Mouse (Mus musculus): ENCODE data around the gene Mroh8. TPM values are rescaled to one million over a fixed set of nuclear protein-coding genes. Genes with fewer than 3 reads are reported as not detected.

The Mroh8 gene
- total and polyA plus RNA-seq, 2 experiments from 2014 or later: 0.20 to 0.69 TPM

DNA sequence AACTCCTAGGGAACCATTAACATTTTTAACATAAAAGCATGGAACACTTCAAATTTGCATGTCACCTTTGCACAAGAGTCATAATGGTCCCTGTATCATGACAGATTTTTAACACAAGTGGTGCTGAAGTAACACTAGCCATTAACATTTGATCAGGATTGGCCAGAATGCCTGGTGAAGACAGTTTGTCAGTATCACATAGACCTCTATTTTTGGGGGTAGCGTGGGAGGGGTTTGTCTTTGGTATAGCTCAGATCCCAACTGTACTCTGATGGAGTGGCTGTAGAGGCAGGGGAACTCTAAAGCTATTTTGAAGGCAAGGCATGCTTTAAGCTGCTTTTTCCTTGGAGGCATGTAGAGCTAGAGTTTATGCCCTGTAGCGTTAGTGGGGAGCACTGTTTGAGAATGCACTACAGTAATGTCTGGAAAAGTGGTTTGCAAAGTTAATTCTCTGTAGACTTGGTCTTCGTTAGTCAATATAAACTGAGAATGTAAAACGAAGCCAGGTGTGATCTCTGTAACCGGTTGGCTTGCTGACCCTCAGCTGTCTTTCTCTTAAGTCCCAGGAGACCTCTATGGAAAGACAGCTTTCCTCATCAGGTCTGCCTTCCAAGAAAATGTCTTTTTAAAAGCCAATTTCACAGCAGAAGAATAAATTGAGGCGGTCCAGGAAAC is 31.8 kb upstream of the Mroh8 start:
- H3K9me3 ChIP-seq (replicated peaks; ENCODE audit: control insufficient read depth, low read length): no peaks in the 10 kb centered on the region
- no peak overlapping the region for H3K4me2 ChIP-seq (ENCODE audit: low read depth, low read length)
- H3K36me3 ChIP-seq (replicated peaks; ENCODE audit: control insufficient read depth, insufficient read depth, low read length): peaks cover 85% of the 10 kb centered on the region
- no peak overlapping the region for H3K27ac ChIP-seq (ENCODE audit: low read depth)
- H3K27me3 ChIP-seq (ENCODE audit: control insufficient read depth, insufficient read depth, low read length): no peaks in the 10 kb centered on the region
- no peaks in the 10 kb centered on the region for H3K4me1 ChIP-seq (ENCODE audit: control insufficient read depth, insufficient read depth)
- 79% methylated on average over 6 of the region's 6 CpGs for WGBS
- H3K9ac ChIP-seq (replicated peaks; ENCODE audit: low read depth, low read length): no peak overlapping the region
- ATAC-seq (ENCODE audit: insufficient read depth, low read depth) (no peak), DNase-seq (ENCODE audit: low spot score) (no peak)
- no peak overlapping the region for H3K4me3 ChIP-seq (ENCODE audit: low read depth, low read length)
- TF ChIP-seq CTCF (IDR thresholded peaks at IDR 0.05; ENCODE audit: low read depth) (no peak), EP300 (IDR thresholded peaks at IDR 0.05; ENCODE audit: low read depth) (no peak)

DNA sequence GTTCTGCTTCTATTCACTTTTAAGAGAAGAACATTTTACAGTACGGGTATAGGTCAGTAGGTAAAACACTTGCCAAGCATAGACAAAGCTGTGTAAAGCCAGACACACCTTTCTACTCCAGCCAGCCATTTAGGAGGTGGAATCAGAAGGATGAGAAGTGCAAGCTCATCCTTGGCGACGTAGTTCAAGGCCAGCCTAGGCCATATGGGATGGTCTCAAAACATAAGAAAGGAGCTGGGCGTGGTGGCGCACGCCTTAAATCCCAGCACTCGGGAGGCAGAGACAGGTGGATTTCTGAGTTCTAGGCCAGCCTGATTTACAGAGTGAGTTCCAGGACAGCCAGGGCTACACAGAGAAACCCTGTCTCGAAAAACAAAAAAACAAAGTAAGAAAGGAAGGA is 30.3 kb upstream of the Mroh8 start:
- Histone ChIP-seq H3K4me3 (ENCODE audit: low read depth, low read length) (no peak overlapping the region), H3K27me3 (ENCODE audit: control insufficient read depth, insufficient read depth, low read length) (no peaks in the 10 kb centered on the region), H3K9me3 (replicated peaks; ENCODE audit: control insufficient read depth, low read length) (no peaks in the 10 kb centered on the region), H3K4me2 (ENCODE audit: low read depth, low read length) (no peak overlapping the region), H3K4me1 (ENCODE audit: control insufficient read depth, insufficient read depth) (no peaks in the 10 kb centered on the region), H3K27ac (ENCODE audit: low read depth) (no peak overlapping the region), H3K9ac (replicated peaks; ENCODE audit: low read depth, low read length) (no peak overlapping the region), H3K36me3 (replicated peaks; ENCODE audit: control insufficient read depth, insufficient read depth, low read length) (peaks cover 80% of the 10 kb centered on the region)
- TF ChIP-seq EP300 (IDR thresholded peaks at IDR 0.05; ENCODE audit: low read depth): no peak
- no peak for TF ChIP-seq CTCF (IDR thresholded peaks at IDR 0.05; ENCODE audit: low read depth)
- no peak for DNase-seq (ENCODE audit: low spot score)
- 97% methylated on average over 8 of the region's 8 CpGs for WGBS
- ATAC-seq (ENCODE audit: insufficient read depth, low read depth): no peak

DNA sequence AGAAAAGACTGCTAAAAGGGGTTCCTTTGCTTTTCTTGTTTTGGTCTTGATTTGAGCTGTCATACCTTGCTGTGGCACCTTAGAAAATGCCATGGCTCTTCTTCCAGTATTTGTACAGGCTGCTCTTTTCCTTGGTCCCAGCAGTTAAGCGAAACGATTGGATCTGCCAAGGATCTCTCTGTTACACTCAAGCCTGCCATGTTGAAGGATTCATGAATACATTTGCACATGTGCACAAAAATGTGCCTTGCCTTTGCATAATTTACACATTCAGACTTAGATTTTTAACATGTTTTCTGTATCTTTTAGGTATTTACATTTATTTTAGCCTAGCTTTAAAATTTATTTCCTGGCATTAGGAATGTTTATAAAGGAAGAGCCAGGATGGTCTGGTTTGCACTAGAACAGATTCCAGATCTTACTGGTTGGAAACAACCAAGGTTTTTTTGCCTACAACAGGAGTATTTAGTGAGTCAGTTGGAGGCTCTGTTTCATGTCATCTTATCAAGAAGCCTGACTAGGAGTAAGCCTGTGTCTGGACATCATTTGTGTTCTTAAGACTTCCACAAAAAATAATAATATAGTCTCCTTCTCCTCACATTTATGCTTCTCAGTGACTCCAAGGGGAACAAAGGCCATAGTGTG is 29.0 kb upstream of the Mroh8 start:
- no peaks in the 10 kb centered on the region for H3K4me1 ChIP-seq (ENCODE audit: control insufficient read depth, insufficient read depth)
- 72% methylated on average over 2 of the region's 2 CpGs for WGBS
- ATAC-seq (ENCODE audit: insufficient read depth, low read depth) (no peak), DNase-seq (ENCODE audit: low spot score) (no peak)
- H3K4me2 ChIP-seq (ENCODE audit: low read depth, low read length): no peak overlapping the region
- TF ChIP-seq CTCF (IDR thresholded peaks at IDR 0.05; ENCODE audit: low read depth): no peak
- no peak for TF ChIP-seq EP300 (IDR thresholded peaks at IDR 0.05; ENCODE audit: low read depth)
- no peaks in the 10 kb centered on the region for H3K27me3 ChIP-seq (ENCODE audit: control insufficient read depth, insufficient read depth, low read length)
- peaks cover 79% of the 10 kb centered on the region for H3K36me3 ChIP-seq (replicated peaks; ENCODE audit: control insufficient read depth, insufficient read depth, low read length)
- no peak overlapping the region for H3K4me3 ChIP-seq (ENCODE audit: low read depth, low read length)
- no peak overlapping the region for H3K27ac ChIP-seq (ENCODE audit: low read depth)
- H3K9ac ChIP-seq (replicated peaks; ENCODE audit: low read depth, low read length): no peak overlapping the region
- no peaks in the 10 kb centered on the region for H3K9me3 ChIP-seq (replicated peaks; ENCODE audit: control insufficient read depth, low read length)

DNA sequence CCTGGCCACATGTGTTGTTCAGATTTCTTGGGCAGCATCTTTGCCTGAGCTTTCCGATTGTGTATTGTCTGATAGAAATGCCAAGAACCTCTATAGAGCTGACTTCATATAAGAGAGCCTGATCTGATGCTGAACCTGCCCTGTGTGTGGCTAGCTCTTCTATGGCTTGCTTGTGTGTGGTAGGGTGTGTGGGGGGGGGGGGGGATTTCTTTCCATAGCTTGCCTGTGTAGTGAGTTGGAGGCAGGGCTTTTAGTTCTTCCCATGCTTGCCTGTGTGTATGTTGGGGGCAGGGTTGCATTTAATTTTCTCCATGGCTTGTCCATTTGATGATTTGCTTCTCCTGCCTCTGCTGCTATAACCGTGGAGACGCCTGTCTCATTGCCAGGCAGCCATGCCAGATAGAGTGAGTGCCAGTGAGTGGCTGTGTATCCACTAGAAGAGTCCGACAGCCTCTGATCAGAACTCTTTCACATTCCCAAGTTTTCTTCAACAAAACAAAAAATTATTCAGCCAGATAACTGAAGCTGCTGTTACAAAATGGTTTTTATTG is 28.4 kb upstream of the Mroh8 start:
- no peak for TF ChIP-seq EP300 (IDR thresholded peaks at IDR 0.05; ENCODE audit: low read depth)
- no peak for TF ChIP-seq CTCF (IDR thresholded peaks at IDR 0.05; ENCODE audit: low read depth)
- Histone ChIP-seq H3K9ac (replicated peaks; ENCODE audit: low read depth, low read length) (no peak overlapping the region), H3K36me3 (replicated peaks; ENCODE audit: control insufficient read depth, insufficient read depth, low read length) (peaks cover 79% of the 10 kb centered on the region), H3K27ac (ENCODE audit: low read depth) (no peak overlapping the region), H3K4me1 (ENCODE audit: control insufficient read depth, insufficient read depth) (no peaks in the 10 kb centered on the region), H3K4me2 (ENCODE audit: low read depth, low read length) (no peak overlapping the region), H3K27me3 (ENCODE audit: control insufficient read depth, insufficient read depth, low read length) (no peaks in the 10 kb centered on the region), H3K9me3 (replicated peaks; ENCODE audit: control insufficient read depth, low read length) (no peaks in the 10 kb centered on the region), H3K4me3 (ENCODE audit: low read depth, low read length) (no peak overlapping the region)
- ATAC-seq (ENCODE audit: insufficient read depth, low read depth): no peak
- 71% methylated on average over 4 of the region's 4 CpGs for WGBS
- DNase-seq (ENCODE audit: low spot score): no peak

DNA sequence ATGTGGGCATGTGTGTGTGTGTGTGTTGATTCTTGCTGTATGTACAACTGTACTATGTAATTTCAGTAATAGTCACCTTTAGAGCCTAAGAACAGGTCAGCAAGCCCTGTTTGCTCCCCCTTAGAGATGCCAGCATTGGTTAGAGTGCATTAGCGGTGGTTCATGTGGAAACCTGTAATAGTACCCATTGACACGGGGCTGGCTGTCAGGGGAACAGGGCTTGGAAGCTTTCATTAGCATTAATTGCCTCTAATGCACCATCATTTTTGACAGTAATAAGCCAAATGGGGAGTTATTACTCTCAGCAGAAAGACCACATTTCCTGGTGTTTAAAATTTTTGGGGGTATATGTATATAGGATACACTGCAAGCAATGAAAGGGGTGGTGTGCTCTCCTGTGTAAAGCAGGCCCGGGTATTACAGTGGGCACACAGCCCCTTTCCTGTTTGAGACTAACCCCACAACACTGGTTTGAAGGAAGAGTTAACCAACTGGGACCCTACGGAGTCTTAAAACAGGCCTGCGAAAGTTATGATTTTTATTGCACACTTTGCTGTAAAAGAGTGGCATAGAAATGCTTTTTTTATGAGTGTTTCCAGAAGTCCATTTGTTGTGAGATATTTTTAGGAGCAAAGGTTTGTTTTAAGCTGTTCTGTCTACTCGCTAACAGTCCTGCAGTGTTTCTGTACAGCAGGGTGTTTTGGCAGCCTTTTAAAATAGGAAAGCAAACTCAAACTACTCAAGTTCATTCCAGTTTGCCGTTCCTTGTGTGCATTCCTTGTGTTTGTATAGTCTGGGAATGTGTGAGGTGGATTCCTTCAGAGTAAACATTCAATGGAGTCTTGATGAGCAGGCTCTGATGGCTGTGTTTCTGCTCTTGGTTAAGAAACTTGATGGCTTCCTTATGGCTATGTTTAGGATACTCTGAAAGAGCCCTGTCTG is 27.0 kb upstream of the Mroh8 start:
- Histone ChIP-seq H3K36me3 (replicated peaks; ENCODE audit: control insufficient read depth, insufficient read depth, low read length) (peaks cover 77% of the 10 kb centered on the region), H3K27ac (ENCODE audit: low read depth) (no peak overlapping the region)

More for the DNA sequence above, 27.0 kb upstream of the Mroh8 start:
- no peak for ATAC-seq (ENCODE audit: insufficient read depth, low read depth)
- no peak overlapping the region for H3K9ac ChIP-seq (replicated peaks; ENCODE audit: low read depth, low read length)
- no peak for DNase-seq (ENCODE audit: low spot score)
- H3K4me3 ChIP-seq (ENCODE audit: low read depth, low read length): no peak overlapping the region
- TF ChIP-seq CTCF (IDR thresholded peaks at IDR 0.05; ENCODE audit: low read depth): no peak
- no peak for TF ChIP-seq EP300 (IDR thresholded peaks at IDR 0.05; ENCODE audit: low read depth)
- H3K9me3 ChIP-seq (replicated peaks; ENCODE audit: control insufficient read depth, low read length): no peaks in the 10 kb centered on the region
- H3K4me2 ChIP-seq (ENCODE audit: low read depth, low read length): no peak overlapping the region
- 76% methylated on average over 7 of the region's 7 CpGs for WGBS
- H3K4me1 ChIP-seq (ENCODE audit: control insufficient read depth, insufficient read depth): no peaks in the 10 kb centered on the region
- no peaks in the 10 kb centered on the region for H3K27me3 ChIP-seq (ENCODE audit: control insufficient read depth, insufficient read depth, low read length)
